Mouse (Mus musculus): ENCODE data around the gene Akr7a5.

Akr7a5 gene

GRCm38 (mm10) chr4:139360761-139361548, 50.4 kb downstream of the Akr7a5 start:
- no peak for DNase-seq

- DNase-seq = no peak
Measured at GRCm38 (mm10) chr4:139367336-139367735, 56.8 kb downstream of the Akr7a5 start.

Data from cerebellum, postnatal 36 days (tissue).